Mouse (Mus musculus) neutrophil, adult 5-6 weeks (primary cell): ENCODE data around the gene Rnf220. TPM values are rescaled to one million over a fixed set of nuclear protein-coding genes. Genes with fewer than 3 reads are reported as not detected.

Source experiments
- total RNA-seq: library from RNA; stranded (forward); fragments of 200-1000 nt; gene quantifications from 2 replicates; pipeline ENCODE4 v1.2.3, GENCODE M21; 2017

Gene Rnf220
- total RNA-seq, 1 experiment from 2014 or later: 108 TPM

Other genes starting within 250 kb of the Rnf220 start
- gene Tmem53, start 245.1 kb downstream of the Rnf220 start, total RNA-seq: not detected in 2 replicates
- gene Armh1, start 244.9 kb downstream of the Rnf220 start, total RNA-seq: not detected in 2 replicates
- 19.3 and 27.0 TPM in 2 replicates for gene Eri3, start 53.3 kb upstream of the Rnf220 start, total RNA-seq
- gene Dmap1, start 185.2 kb upstream of the Rnf220 start, total RNA-seq: 12.7 and 21.6 TPM in 2 replicates
- not detected in 2 replicates for gene Gm12845, start 227.4 kb upstream of the Rnf220 start, total RNA-seq